Mouse (Mus musculus): Measurements from ENCODE around the gene Vkorc1. TPM values are rescaled to one million over a fixed set of nuclear protein-coding genes. Genes with fewer than 3 reads are reported as not detected.
"Not testable (repeated sequence)": the region's sequence is repeated elsewhere in the genome, so short reads cannot be mapped to it uniquely, and the experiment has no call there.

Vkorc1 gene
- polyA plus RNA-seq, 1 experiment from 2014 or later = 125 TPM

- Histone ChIP-seq H3K36me3 (ENCODE audit: control insufficient read depth, insufficient read depth, low read length) (peaks cover 43% of the 10 kb centered on the region), H3K9ac (ENCODE audit: low read depth, low read length) (peak within 1 kb of the TSS; percentile 79), H3K4me1 (ENCODE audit: control insufficient read depth, insufficient read depth, low read length) (peaks cover 7% of the 10 kb centered on the region), H3K9me3 (ENCODE audit: control insufficient read depth, low read length) (no peaks in the 10 kb centered on the region), H3K27ac (ENCODE audit: low read depth, low read length) (peak within 1 kb of the TSS; percentile 65; the same call in 1 of the 2 replicates), H3K27me3 (ENCODE audit: control insufficient read depth, insufficient read depth, low read length) (no peaks in the 10 kb centered on the region), H3K4me3 (ENCODE audit: low read length) (peak within 1 kb of the TSS; percentile 56), H3K4me2 (replicated peaks; ENCODE audit: low read depth, low read length) (peak within 1 kb of the TSS; percentile 86)
- peak; percentile 94 for ATAC-seq (ENCODE audit: low FRiP score, low TSS enrichment)
- WGBS = 6% methylated on average over 38 of the region's 38 CpGs
Measured at GRCm38 (mm10) chr7:127903971-127904796, 8.8 kb upstream of the Vkorc1 start, which contains the start of gene Bckdk. Bckdk (plus strand) TSS chr7:127904082.

DNA sequence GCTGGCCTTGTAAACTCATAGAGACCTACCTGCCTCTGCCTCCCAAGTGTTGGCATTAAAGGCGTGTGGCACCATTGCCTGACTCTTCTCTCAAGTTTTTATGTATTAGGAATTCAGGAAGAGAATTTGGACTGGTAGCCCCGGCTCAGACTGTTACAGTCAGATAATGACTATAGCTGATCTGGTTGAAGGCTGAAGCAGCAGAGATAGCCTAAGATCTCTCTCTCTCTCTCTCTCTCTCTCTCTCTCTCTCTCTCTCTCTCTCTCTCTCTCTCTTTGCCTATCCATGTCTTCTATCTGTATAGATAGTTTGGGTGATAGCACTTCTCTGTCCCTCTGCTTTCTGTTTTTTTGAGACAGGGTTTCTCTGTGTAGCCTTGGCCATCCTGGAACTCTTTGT is 6.4 kb upstream of the Vkorc1 start:
- Histone ChIP-seq H3K9ac (ENCODE audit: low read depth, low read length) (no peak overlapping the region), H3K27me3 (ENCODE audit: control insufficient read depth, insufficient read depth, low read length) (no peaks in the 10 kb centered on the region), H3K4me3 (ENCODE audit: low read length) (no peak overlapping the region), H3K4me1 (ENCODE audit: control insufficient read depth, insufficient read depth, low read length) (peaks cover 7% of the 10 kb centered on the region), H3K36me3 (ENCODE audit: control insufficient read depth, insufficient read depth, low read length) (peaks cover 19% of the 10 kb centered on the region), H3K27ac (ENCODE audit: low read depth, low read length) (no peak overlapping the region), H3K9me3 (ENCODE audit: control insufficient read depth, low read length) (no peaks in the 10 kb centered on the region), H3K4me2 (replicated peaks; ENCODE audit: low read depth, low read length) (no peak overlapping the region)
- 86% methylated on average over 2 of the region's 2 CpGs for WGBS
- no peak for ATAC-seq (ENCODE audit: low FRiP score, low TSS enrichment)

- ATAC-seq (ENCODE audit: low FRiP score, low TSS enrichment) = no peak
- H3K4me3 ChIP-seq (ENCODE audit: low read length) = no peak overlapping the region
- H3K36me3 ChIP-seq (ENCODE audit: control insufficient read depth, insufficient read depth, low read length) = peaks cover 2% of the 10 kb centered on the region; the same call in 1 of the 2 replicates
- H3K4me1 ChIP-seq (ENCODE audit: control insufficient read depth, insufficient read depth, low read length) = peaks cover 5% of the 10 kb centered on the region
- no peak overlapping the region for H3K27ac ChIP-seq (ENCODE audit: low read depth, low read length)
- no peak overlapping the region for H3K4me2 ChIP-seq (replicated peaks; ENCODE audit: low read depth, low read length)
- H3K9me3 ChIP-seq (ENCODE audit: control insufficient read depth, low read length) = no peaks in the 10 kb centered on the region
- no peak overlapping the region for H3K9ac ChIP-seq (ENCODE audit: low read depth, low read length)
- 37% methylated on average over 7 of the region's 7 CpGs for WGBS
- no peaks in the 10 kb centered on the region for H3K27me3 ChIP-seq (ENCODE audit: control insufficient read depth, insufficient read depth, low read length)
Measured at GRCm38 (mm10) chr7:127899997-127900396, 4.6 kb upstream of the Vkorc1 start.

DNA sequence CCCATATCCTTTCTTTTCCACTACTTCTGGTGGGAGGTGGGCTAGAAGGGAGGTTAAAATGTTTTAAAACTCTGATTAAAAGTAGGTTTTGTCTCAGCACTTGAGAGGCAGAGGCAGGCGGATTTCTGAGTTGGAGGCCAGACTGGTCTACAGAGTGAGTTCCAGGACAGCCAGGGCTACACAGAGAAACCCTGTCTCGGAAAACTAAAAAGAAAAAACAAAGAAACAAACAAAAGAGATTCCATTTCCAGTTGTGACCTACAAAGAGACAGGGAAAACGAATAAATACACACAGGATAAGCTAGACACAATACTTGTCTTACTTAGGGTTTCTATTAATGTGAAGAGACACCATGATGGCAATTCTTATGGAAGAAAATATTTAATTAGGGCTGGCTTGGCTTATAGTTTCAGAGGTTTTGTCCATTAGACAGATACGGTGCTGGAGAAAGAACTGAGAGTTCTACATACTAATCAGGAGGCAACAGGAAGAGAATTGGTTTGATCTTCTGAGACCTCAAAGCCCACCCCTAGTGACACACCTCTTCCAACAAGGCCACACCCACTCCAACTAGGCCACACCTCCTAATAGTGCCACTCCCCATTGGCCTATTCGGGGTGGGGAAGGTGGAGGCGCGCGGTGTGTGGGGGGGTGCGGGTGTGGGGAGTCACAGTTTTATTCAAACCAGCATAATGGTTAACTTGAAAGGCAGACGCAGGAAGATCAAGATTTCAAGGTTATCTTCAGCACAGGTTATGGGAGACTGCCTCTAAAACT is 3.0 kb upstream of the Vkorc1 start:
- H3K4me3 ChIP-seq (ENCODE audit: low read length) = no peak overlapping the region
- H3K27me3 ChIP-seq (ENCODE audit: control insufficient read depth, insufficient read depth, low read length) = no peaks in the 10 kb centered on the region
- no peak for ATAC-seq (ENCODE audit: low FRiP score, low TSS enrichment)
- H3K36me3 ChIP-seq (ENCODE audit: control insufficient read depth, insufficient read depth, low read length) = 0 out of 2 replicates have a peak, but pooled peaks cover 5% of the 10 kb centered on the region
- H3K9ac ChIP-seq (ENCODE audit: low read depth, low read length) = no peak overlapping the region
- H3K27ac ChIP-seq (ENCODE audit: low read depth, low read length) = no peak overlapping the region
- no peaks in the 10 kb centered on the region for H3K9me3 ChIP-seq (ENCODE audit: control insufficient read depth, low read length)
- peaks cover 7% of the 10 kb centered on the region; the same call in 1 of the 2 replicates for H3K4me1 ChIP-seq (ENCODE audit: control insufficient read depth, insufficient read depth, low read length)
- WGBS = 44% methylated on average over 10 of the region's 10 CpGs
- H3K4me2 ChIP-seq (replicated peaks; ENCODE audit: low read depth, low read length) = no peak overlapping the region

DNA sequence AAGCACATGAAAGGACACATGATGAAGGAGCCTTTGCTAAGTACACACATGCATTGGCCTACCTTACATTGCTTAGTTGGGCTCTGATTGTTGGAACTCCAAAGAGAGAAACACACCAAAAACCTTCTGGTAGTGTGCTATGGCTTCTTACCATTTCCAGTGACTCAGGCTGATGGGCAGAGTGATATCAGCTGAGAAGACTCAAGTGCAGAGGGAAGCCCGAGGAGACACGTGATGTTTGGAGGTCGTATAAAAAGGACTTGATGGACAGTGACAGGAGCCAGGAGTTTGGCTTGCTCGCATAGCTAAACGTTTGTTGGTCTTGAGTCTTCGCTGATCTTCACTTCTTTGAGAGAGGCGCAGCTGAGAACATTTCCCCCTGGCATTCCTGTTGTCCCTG is 2.1 kb upstream of the Vkorc1 start:
- no peaks in the 10 kb centered on the region for H3K9me3 ChIP-seq (ENCODE audit: control insufficient read depth, low read length)
- H3K9ac ChIP-seq (ENCODE audit: low read depth, low read length) = no peak overlapping the region
- no peak overlapping the region for H3K4me2 ChIP-seq (replicated peaks; ENCODE audit: low read depth, low read length)
- H3K36me3 ChIP-seq (ENCODE audit: control insufficient read depth, insufficient read depth, low read length) = peaks cover 11% of the 10 kb centered on the region; the same call in 1 of the 2 replicates
- H3K4me3 ChIP-seq (ENCODE audit: low read length) = no peak overlapping the region
- 90% methylated on average over 7 of the region's 7 CpGs for WGBS
- H3K4me1 ChIP-seq (ENCODE audit: control insufficient read depth, insufficient read depth, low read length) = peaks cover 7% of the 10 kb centered on the region; the same call in 1 of the 2 replicates
- H3K27me3 ChIP-seq (ENCODE audit: control insufficient read depth, insufficient read depth, low read length) = no peaks in the 10 kb centered on the region
- no peak for ATAC-seq (ENCODE audit: low FRiP score, low TSS enrichment)
- no peak overlapping the region for H3K27ac ChIP-seq (ENCODE audit: low read depth, low read length)

DNA sequence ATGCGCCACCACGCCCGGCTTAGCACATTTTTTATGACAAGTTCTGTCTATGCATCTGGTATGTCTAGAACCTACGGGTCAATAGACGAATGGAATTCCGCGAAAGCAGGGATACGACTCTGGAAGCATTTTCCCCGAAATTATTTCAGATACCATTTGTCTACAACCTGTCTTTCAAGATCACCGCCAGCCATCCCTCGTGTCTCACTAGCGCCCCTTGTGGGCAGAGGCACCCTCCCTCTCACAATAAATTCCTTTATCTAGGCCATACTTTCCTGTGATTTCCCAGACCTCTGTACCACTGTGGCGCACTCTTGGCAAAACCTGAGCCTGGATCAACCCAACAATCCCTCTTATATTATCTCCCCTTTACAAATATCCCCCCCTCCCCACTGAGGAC is 967 bp upstream of the Vkorc1 start:
- Histone ChIP-seq H3K36me3 (ENCODE audit: control insufficient read depth, insufficient read depth, low read length) (peaks cover 16% of the 10 kb centered on the region; the same call in 1 of the 2 replicates), H3K9me3 (ENCODE audit: control insufficient read depth, low read length) (no peaks in the 10 kb centered on the region), H3K27me3 (ENCODE audit: control insufficient read depth, insufficient read depth, low read length) (no peaks in the 10 kb centered on the region), H3K9ac (ENCODE audit: low read depth, low read length) (no peak overlapping the region), H3K27ac (ENCODE audit: low read depth, low read length) (no peak overlapping the region), H3K4me2 (replicated peaks; ENCODE audit: low read depth, low read length) (no peak overlapping the region), H3K4me1 (ENCODE audit: control insufficient read depth, insufficient read depth, low read length) (peaks cover 7% of the 10 kb centered on the region; the same call in 1 of the 2 replicates), H3K4me3 (ENCODE audit: low read length) (no peak overlapping the region)
- ATAC-seq (ENCODE audit: low FRiP score, low TSS enrichment) = no peak
- 63% methylated on average over 13 of the region's 13 CpGs for WGBS

GRCm38 (mm10) chr7:127895891-127896290 is 474 bp upstream of the Vkorc1 start:
- not testable (repeated sequence) for H3K9ac ChIP-seq (ENCODE audit: low read depth, low read length); H3K9me3 ChIP-seq (ENCODE audit: control insufficient read depth, low read length); H3K27ac ChIP-seq (ENCODE audit: low read depth, low read length); H3K4me1 ChIP-seq (ENCODE audit: control insufficient read depth, insufficient read depth, low read length); H3K27me3 ChIP-seq (ENCODE audit: control insufficient read depth, insufficient read depth, low read length)
- H3K4me2 ChIP-seq (replicated peaks; ENCODE audit: low read depth, low read length) = peak overlapping the region; percentile 88; the same call in 1 of the 2 replicates
- peak overlapping the region; percentile 70; the same call in 1 of the 2 replicates for H3K4me3 ChIP-seq (ENCODE audit: low read length)
- 62% methylated on average over 7 of the region's 7 CpGs for WGBS
- peaks cover 16% of the 10 kb centered on the region; the same call in 1 of the 2 replicates for H3K36me3 ChIP-seq (ENCODE audit: control insufficient read depth, insufficient read depth, low read length)
- peak; percentile 4 for ATAC-seq (ENCODE audit: low FRiP score, low TSS enrichment)

DNA sequence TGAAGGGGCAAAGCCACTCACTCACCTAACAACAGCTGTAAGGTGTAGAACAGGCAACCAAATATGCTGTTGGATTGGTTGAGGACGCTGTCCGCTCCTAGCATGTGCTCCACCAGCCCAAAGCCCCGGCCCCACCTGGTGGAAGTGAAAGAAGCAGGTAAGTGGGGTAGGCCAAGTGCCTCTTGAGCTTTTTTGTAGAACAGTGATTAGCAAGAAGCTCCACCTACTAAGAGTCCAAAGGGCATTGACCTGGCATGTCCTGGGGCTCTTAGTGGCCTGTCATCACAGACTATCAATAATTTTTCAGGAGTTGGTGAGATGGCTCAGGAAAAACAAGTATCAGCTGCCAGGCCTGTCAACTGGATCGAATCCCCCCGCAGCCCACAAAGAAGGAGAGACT is 937 bp downstream of the Vkorc1 start:
- Histone ChIP-seq H3K27ac (ENCODE audit: low read depth, low read length) (no peak overlapping the region), H3K4me3 (ENCODE audit: low read length) (peak overlapping the region; percentile 70)
- 56% methylated on average over 5 of the region's 5 CpGs for WGBS

More for the DNA sequence above, 937 bp downstream of the Vkorc1 start:
- H3K27me3 ChIP-seq (ENCODE audit: control insufficient read depth, insufficient read depth, low read length) = no peaks in the 10 kb centered on the region
- H3K9ac ChIP-seq (ENCODE audit: low read depth, low read length) = peak overlapping the region; percentile 72; the same call in 1 of the 2 replicates
- no peaks in the 10 kb centered on the region for H3K9me3 ChIP-seq (ENCODE audit: control insufficient read depth, low read length)
- peaks cover 7% of the 10 kb centered on the region; the same call in 1 of the 2 replicates for H3K4me1 ChIP-seq (ENCODE audit: control insufficient read depth, insufficient read depth, low read length)
- peaks cover 21% of the 10 kb centered on the region for H3K36me3 ChIP-seq (ENCODE audit: control insufficient read depth, insufficient read depth, low read length)
- no peak for ATAC-seq (ENCODE audit: low FRiP score, low TSS enrichment)
- H3K4me2 ChIP-seq (replicated peaks; ENCODE audit: low read depth, low read length) = peak overlapping the region; percentile 88

All from kidney, embryonic 14.5 days (tissue).